Mouse (Mus musculus) layer of hippocampus, postnatal 10 days (tissue): ENCODE data around the gene Tnc. TPM values are rescaled to one million over a fixed set of nuclear protein-coding genes. Genes with fewer than 3 reads are reported as not detected.
A peak's percentile ranks its signal among the peaks of the same experiment; 100 is the strongest.

ENCODE experiments used
- DNase-seq, 2 experiments: peaks; one replicate each; pipeline ENCODE4 v3.0.0; 2021; ENCODE audit warnings: low spot score in 2 of 2
- long read RNA-seq: library from polyadenylated mRNA; stranded (forward); transcript quantifications from one replicate; pipeline ENCODE4 v2.0.0, GENCODE M21; 2023
- total RNA-seq, 2 experiments: library from RNA; stranded (reverse); gene quantifications; 2 replicates each; pipeline ENCODE4 v1.2.3; 2021

The Tnc gene
- 10 to 100 TPM; 51.9 to 57.6 TPM for total RNA-seq
- long read RNA-seq, partial matches to known transcripts, result 8 of 23 reads
- long read RNA-seq, other reads (novel, unspliced or antisense), result 15 of 23 reads

DNA sequence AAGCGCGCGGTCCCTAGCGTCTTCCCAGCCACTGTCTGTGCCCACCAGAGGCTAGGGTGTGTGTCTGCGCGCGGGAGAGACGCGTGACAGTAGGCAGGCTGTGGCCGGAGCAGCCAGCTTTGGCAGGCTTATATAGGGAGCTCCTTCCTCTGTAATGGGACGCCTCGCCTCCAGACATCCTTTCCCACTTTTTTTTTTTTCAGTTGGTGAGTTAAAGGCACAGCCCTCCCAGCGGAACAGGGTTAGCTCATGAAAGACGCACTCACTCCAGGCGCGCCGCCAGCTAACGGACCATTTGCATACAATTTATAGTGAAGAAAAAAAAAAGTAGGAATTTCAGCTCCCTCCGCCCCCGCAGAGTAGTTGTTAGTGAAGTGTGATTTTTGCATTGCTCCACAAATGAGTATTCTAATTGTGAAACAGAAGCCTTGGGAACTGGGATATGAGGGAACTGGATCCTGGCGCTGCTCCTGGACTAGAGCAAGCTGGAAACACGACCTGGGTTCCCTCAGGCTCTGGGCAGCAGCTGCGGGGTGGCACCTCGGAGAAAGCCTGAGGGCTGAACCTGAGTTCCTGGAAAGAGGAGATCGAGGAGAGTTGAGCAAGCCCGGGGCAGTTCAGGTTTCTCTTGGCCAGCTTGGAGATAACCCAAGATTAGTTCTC, at the start of gene Tnc:
Gene Tnc, minus strand, starts transcription at position 185 of the 663 bp plus-strand sequence.
- DNase-seq, result peak; percentile 45 to 59

DNA sequence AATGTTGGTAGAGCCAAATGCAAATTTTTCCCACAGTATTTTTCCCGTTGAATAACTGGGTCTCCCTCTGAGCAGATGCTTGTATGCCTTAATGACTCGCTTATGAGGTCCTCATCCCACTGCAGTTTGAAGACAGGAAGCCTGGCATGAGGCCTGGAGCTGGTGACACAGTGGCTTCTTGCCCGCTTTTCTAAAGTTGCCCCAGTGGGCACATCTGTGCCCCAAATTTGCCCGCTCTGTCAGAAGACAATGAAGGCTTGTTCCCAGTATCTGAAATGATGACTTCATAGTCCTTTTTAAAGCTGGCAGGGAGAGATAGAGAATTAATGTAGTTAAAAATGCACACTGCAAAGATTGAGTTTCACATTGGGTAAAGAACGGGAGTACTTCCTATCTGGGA, 47.4 kb upstream of the Tnc start:
- peak; percentile 35 to 50 for DNase-seq

DNA sequence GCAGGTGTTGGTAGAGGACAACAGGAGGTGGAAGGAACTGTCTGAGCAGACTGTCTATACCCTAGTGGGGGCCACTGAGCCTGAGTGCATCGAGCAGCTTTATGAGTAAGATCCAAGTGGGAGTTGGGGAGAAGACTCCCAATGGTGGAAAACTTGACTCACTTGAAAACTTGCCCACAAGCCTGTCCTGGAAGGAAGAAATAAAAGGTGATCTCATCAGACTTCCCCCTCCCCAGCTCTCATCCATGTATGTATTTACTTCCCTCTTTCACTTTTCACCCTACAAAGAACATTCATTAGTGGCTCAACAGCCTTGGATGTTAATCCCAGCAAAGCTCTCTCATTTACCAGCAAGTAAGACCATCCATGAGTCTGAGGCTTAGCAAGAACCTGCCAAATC, 46.0 kb upstream of the Tnc start:
- no peak for DNase-seq

DNA sequence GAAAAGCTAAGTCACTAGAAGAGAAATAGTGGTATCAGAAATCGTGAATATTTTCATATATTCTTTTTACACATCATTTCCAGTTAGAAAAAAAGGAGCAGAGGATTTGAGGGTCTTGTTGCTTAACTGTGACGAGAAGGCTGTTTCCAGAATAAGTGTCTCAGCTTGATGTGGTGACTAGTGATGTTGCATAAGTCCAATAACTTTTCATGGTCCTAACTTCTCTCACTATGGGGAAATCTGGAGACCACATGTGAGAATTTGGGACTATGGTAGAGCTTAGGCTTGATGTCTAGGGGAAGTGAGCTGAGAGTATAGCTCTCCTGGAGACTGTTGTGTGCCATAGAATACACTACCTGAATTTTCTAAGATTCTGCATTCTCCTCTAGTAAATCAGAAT, 42.6 kb upstream of the Tnc start:
- no peak for DNase-seq

DNA sequence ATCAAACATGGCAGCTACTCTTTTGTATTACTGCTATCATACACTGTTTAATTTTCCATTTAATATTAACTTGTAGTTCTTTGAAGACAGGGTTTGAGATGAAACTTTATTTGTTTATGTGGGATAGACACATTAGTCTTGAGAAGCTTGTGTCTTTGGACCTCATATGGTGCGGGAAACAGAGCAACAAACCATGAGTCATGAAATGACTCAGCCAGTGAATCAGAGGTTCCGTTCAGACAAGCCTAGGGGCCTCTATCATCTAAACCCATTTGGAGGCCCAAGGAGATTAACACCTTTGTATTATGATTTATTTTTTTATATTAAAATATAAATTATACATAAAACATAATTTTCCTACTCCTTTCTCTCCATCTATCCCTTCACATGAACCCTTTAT, 40.9 kb upstream of the Tnc start:
- DNase-seq, result no peak

DNA sequence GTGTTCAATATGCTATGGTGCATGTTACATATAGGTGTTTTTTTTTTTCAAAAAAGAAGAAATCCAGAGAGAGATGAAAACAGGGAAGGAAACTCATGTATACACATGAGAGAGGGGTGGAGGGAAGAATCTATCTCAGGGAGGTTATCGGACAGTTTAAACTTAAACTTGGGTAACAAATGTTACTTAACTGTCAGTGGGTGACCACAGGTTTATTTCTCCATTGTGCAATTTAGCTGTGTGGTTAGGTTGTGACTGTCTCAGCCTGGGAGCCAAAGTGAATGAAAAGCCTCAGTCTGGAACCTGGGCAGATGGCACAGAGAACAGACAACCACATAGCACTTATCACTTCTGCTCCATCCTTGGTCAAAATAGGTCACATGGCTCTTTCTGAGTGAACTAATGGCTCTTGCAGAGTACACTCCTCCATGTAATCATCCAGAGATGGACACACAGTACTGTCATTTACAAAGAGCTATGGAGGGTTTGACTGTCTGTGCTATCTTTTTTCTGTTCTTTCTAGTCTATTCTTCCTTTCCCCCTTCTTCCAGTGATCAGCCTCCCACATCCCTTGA, 39.3 kb upstream of the Tnc start:
- DNase-seq, result no peak

DNA sequence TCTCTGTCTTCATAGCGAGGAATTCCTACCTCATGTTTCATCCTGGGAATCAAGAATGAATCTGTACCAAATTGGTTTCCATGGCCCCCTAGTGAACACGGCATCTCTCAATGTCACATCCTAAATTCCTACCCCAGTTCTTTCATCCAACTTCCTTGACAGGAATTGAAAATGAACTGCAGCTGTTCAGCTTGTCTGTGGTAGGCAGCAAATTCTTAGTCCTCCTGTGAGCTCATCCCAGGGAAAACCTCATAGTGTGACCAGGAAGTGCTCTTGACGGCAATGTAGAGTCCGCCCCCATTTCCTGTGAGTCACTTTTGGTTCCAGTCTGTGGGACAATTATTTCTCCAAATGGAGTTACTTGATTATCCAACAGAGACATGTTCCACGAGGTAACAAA, 37.0 kb upstream of the Tnc start:
- DNase-seq, result no peak

DNA sequence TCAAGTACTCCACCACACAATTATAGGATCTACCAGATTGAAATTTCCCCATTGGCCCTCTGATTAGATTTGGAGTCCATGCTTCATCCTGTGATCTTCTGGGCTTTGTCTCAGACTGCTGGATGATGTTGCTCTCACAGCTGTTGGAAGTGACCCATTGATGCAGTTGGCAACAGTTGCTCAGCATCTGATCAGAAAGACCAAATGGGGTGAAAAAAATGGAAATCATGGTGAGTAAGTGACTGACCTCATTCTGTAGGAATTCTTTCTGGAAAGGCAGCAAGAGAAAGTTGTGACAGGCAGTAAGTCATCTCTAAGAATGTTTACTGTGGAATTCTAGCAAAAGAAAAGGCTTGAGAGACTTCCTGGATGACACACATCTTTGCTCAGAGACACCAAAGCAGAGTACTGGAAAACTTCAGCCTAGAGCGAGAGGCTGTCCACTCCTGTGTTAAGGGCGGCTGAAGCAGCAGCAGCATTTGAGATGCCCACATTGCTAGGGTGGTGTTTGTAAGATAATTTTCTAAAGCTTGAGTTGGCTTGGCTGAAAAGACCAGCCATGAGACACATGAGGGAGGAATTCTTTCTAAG, 31.3 kb upstream of the Tnc start:
- no peak for DNase-seq

DNA sequence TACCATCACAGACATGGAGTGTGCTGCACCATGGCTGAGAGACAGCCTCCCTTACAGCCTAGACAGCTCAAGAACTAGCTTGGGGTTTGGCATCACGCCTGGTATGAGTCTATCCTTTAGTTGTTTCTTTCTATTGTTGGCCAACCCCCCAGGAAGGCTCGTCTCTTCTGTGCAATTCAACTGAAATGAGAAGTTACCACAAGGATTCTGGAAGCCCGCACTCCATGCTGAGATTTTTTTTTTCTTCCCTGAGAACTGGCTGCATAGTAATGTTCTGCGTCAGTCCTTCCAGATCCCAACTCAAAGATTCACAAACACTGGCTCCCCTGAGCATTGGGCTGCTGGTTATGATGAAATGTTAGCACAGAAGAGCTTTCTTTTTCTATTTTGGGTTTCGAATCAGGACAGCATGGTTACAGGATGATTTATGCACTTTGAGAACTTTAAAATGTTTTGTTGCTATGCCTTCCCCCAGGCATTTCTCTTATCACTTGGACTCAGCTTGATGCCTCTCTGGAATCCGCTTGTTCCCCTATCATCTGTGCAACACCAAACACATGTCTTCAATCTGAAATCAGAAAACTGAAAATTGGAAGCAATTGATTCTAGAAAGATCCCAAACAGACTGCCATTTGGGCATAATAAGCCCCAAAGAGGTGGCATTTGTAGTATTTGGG, 29.7 kb upstream of the Tnc start:
- DNase-seq, result peak; percentile 10 to 16

DNA sequence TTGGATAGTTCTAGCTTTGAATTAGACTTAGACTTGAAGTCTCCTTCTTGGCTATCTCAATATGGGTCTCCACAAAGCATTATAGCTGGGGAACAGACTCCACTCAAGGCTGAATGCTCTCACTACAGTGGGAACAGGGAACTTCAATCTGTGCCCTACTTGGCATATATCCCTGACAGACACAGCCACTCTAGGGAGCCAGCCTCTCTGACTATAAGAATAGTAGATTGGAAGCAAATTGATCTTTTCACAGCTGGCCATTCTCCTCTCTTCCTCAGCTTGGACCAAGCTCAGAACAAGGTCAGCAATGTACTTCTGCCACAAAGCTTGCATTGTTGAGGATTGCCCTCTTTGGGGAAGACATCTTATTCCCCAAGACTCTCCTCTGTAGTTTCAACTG, 27.9 kb upstream of the Tnc start:
- DNase-seq, result peak in 1 of 2 experiments; percentile 11

DNA sequence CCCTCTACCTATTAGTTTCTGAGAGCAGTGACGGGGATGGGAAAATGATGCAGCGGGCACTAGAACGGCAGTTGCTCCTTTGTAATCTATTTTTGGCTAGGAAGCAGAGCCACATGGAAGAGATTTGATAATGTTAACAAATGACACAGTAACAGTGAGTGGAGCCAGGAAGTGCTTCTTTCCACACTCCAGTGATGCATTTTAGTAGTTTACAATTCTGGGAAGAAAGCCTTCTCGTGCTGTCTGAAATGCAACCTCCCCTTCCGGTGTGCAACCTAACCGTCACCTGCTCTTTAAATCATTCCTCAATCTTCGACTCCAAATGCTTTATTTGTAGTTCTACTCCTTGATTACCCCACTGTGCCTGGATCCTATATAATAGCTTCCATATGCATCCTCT, 20.6 kb upstream of the Tnc start:
- no peak for DNase-seq

DNA sequence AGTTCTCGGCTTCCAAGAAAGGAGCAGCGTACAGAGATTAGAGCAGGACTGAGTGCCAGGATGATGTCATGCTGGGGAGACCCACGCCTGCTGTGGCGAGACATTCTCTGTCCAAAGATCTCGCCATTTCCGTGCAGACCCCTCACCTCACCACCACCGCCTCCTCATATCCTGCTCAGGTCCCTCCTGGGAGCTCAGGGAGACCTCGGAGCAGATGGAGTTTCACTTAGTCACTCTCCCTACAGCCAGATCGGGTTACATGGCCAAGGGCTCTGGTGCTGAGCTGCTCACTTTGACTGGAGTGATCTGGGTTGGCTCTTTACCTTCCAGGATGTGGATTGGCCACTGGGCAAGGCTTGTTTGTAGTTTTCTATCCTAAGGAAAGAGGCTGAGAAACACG, 18.5 kb upstream of the Tnc start:
- no peak for DNase-seq

DNA sequence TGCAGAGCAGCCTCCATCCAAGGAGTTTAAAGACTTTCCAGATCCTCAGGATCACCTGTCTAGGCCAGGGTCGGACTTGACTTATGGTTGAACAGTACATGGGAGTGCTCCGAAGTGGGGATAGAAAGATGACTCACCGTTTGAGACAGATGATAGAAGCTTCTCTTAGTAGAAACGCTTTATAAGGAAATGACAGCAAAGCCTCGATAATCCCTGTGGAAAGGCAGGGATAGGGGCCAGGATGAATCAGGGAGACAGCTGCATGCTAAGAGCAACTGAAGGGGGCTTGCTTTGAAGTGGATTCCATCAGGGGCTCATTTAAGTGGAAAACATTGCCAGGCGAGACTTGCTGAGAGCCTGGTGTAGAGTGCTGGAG, 12.0 kb upstream of the Tnc start:
- no peak for DNase-seq

DNA sequence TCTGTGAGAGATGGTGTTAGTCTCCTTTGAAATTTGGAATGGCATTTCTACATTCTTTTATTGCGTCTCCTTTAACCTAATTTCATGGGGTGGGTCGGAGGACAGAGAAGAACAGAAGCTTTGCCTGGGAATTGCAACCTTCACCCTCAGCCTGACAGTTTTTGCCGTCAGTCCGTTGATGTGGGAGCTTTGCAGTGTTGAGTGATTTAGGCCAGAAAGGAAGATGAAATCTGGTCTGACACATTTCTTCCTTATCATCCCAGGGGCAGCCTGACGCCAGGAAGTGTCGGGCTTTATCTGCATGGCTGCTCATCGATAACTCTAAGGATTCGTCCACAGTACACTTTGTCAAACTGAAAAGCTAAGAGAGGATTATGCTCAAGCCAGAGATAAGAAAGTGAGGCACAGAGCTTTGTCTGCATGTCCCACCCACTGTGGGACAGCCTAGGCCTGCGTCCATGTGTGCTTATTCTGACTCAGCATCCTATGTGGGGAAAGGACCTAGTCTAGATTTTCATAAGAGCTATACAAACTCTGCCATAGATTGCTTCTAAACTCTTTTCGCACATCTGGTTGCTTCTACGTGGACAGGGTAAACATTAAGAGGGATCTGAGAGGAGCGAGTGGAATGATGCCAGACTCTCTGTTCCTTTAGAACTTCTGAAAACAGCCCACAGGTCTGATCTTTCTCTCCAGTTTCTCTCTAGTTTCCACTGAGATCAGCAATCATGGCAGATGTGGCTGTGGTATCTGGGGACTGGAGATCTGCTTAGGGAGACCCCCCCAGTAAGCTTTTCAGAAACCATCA, 11.4 kb upstream of the Tnc start:
- DNase-seq, result no peak

DNA sequence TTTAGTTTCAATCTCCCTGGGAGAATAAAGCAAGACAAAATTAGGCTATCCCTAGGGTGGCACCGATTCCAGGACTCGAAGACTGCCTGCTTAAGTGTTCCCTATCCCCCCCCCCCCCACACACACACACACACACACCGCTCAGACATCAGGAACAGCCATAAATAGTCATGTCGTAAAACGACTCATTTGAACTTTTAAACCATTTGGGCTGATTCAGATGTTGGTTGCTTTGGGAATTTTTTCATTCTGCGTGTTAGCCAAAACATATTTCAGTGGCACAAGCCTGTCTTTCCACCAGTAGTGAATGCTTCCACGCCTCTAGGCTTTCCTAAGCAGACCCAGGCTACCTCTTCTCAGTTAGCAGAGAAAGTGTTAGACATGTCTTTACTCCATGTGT, 1.4 kb upstream of the Tnc start:
- DNase-seq, result no peak

DNA sequence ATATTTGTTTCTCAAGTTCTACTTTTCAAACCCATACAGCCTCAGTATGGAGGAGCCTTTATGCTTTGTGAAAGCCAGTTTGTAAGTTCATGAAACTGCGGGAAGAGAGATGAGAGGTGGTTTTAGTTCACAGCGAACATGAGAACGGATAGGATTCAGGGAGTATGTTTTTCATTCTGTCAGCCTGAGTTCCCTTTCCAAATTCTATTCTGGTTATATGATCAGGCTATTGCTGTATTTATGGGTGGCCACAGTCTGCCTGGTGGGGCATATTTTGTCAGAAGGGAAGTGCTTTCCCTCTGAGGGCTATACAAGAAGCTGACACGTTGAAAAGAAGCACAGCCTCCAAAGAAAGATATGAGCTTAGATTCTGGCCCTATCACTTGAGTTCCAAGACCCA, 2.9 kb downstream of the Tnc start:
- no peak for DNase-seq

DNA sequence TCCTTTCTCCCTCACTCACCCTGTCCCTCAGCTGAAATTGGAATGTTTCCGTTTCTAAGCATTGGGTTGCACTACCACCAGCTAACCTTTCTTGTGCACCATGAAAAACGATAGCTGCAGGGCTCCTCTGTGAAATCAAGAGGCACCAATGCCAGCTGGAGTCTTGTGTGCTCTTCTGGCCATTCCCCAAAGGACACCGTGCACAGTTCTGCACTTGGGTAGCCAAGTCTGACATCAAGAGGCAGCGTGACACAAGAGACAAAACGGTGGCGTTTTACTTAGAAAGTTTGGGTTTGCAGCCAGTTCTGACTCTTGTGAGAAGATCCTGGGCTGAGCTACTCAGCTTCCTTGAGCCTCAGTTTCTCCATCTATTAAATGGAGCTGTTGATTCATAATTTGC, 3.4 kb downstream of the Tnc start:
- peak in 1 of 2 experiments; percentile 30 for DNase-seq

DNA sequence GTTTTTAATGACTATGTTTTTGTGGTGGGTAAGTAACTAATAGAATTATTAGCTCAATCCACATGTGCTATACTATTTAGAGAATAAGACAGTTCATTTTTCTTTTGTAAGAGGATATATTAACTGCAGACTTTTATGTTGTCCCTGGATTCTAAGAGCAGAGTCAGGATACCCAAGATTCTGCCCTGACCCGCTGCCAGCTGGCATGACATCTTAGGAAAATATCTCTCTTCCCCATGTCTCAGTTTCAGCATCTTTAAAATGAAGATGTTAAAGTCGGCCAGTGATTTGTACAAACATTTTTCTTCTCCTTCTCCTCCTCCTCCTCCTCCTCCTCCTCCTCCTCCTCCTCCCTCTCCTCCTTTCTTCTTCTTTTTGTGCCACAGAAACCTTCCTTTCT, 7.7 kb downstream of the Tnc start:
- no peak for DNase-seq

DNA sequence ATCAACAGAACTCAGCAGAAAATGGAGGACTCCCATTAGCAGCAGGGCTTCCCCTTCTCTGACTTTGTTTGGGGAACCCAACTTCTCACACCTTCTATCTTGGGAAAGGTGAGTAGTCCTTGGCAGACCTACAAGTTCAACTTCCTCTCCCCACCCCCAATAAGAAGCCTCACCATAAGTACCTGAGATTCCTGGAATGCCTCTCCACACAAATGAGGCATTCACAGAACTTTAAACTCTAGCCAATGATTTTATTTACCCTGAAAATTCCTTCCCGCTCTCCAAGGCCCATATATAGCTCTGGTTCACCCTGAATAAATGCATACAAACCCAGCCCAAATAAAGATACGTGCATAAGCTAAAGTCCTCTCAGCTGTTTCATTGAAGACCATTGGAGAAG, 9.3 kb downstream of the Tnc start:
- DNase-seq, result no peak

DNA sequence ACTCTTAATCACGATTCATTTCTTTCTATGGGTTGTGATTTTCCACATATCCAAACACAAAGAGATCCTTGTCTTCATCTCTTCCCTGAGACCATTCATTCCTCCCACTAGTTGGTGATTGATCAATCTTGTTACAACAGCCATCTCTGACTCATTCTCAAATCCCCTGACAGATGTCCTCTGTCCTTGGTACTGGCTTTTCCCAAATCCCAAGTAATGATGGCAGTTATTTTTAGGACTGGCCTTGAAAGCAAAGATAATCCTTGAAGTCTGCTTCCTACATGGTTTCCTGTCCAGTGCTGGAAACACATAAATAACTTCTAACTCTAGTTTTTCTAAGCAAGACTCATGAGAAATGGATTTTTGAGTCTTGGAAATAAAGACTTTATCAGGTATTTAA, 12.1 kb downstream of the Tnc start:
- no peak for DNase-seq

DNA sequence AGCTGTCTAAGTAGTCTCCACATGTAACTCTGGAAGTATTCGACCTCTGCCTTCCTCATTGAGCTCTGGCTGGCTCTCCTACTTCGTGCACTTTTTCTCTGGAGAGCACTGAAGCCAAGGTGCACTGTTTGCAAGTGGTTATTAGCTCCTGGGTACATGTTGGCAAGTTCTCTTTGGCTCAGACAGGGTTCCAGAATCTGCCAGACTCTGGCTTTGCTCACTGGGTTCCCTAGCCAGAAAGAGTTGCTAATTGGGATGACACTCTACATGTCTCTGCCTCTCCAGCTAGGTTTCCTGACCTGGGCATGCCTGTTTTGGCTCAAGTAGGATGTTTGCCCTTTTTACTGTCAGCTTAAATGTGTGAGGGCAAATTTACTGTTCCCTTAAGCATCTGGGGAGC, 13.6 kb downstream of the Tnc start:
- DNase-seq, result peak; percentile 27 to 44

DNA sequence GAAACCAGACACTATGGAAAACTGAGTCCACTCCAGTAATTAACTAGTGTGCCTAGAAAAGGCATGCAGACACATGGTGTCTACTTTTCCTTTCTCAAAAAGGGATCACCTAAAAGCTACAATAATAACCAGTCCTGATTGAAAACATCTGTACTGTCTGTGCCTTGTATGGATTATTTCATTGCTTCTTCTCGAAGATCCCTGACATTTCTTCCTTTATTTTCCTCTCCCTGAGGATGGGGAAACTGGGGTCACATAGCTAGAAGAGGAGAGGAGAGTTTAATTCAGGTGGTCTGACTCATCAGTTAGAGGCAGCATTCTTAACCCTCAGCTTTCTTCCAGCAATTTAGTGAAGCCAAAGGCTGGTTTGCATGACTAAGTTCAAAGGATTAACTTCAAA, 17.3 kb downstream of the Tnc start:
- no peak for DNase-seq
